Mouse (Mus musculus) heart, postnatal 0 days (tissue): ENCODE data around the gene Tomm20. TPM values are rescaled to one million over a fixed set of nuclear protein-coding genes. Genes with fewer than 3 reads are reported as not detected.

Experiments
- ATAC-seq: fragments of 200-750 bp; cut with Nextera tagmentation; 2 replicates; pipeline ENCODE4 v1.8.0; 2017; ENCODE audit warnings: low read depth, moderate number of reproducible peaks, moderate library complexity; ENCODE audit not compliant: insufficient read depth
- DNase-seq: peaks from one replicate; pipeline ENCODE4 v3.0.0-alpha.2; 2016; ENCODE audit warnings: low spot score
- H3K27ac ChIP-seq: fragments of 300-500 bp; sonication (generic); 2 replicates; pipeline ENCODE4 v1.5.1; 2014; ENCODE audit warnings: low read depth, mild to moderate bottlenecking
- H3K27me3 ChIP-seq: fragments of 300-500 bp; sonication (generic); 2 replicates; pipeline ENCODE4 v1.6.1; 2014; ENCODE audit warnings: low read length, mixed read lengths; ENCODE audit not compliant: control insufficient read depth, insufficient read depth
- H3K36me3 ChIP-seq: fragments of 300-500 bp; sonication (generic); replicated peaks from 2 replicates; pipeline ENCODE4 v1.6.1; 2014; ENCODE audit warnings: low read length, mixed read lengths; ENCODE audit not compliant: control insufficient read depth, insufficient read depth
- H3K4me1 ChIP-seq: fragments of 300-500 bp; sonication (generic); 2 replicates; pipeline ENCODE4 v1.6.1; 2014; ENCODE audit warnings: antibody characterized with exemption; ENCODE audit not compliant: control insufficient read depth, insufficient read depth
- H3K4me2 ChIP-seq: fragments of 300-500 bp; sonication (generic); 2 replicates; pipeline ENCODE4 v1.6.1; 2014; ENCODE audit warnings: low read depth, mild to moderate bottlenecking, low read length, moderate library complexity
- H3K4me3 ChIP-seq: fragments of 300-500 bp; sonication (generic); 2 replicates; pipeline ENCODE4 v1.5.1; 2014; ENCODE audit warnings: low read depth, low read length
- H3K9ac ChIP-seq: fragments of 300-500 bp; sonication (generic); replicated peaks from 2 replicates; pipeline ENCODE4 v1.6.1; 2014; ENCODE audit warnings: low read depth, low read length, mixed read lengths
- H3K9me3 ChIP-seq: fragments of 300-500 bp; sonication (generic); replicated peaks from 2 replicates; pipeline ENCODE4 v1.6.1; 2016; ENCODE audit warnings: low read length; ENCODE audit not compliant: control insufficient read depth
- CTCF ChIP-seq: IDR thresholded peaks from 2 replicates; pipeline ENCODE4 v1.5.1; 2016; ENCODE audit warnings: antibody characterized with exemption, control low read depth, low read depth
- EP300 ChIP-seq: IDR thresholded peaks from 2 replicates; pipeline ENCODE4 v1.6.1; 2016; ENCODE audit warnings: antibody characterized with exemption, low read depth
- WGBS: fragments of 180-500 bp; shearing (Covaris S2); extraction: QIAGEN DNeasy Blood & Tissue Kit; methylation state at CpG from one replicate; pipeline ENCODE4 v1.1.7; 2014; 5-methylcytosine and 5-hydroxymethylcytosine counted together
- polyA plus RNA-seq: library from polyadenylated mRNA; unstranded; fragments of >200 nt; fragmentation: Nextera tagmentation; extraction: Ambion mirVana; gene quantifications from 2 replicates; pipeline ENCODE4 v1.2.1, GENCODE M21; 2015
- total RNA-seq: library from RNA; depleted of rRNA; stranded (reverse); fragments of >200 nt; gene quantifications from 2 replicates; pipeline ENCODE4 v1.2.3, GENCODE M21; 2014; ENCODE audit warnings: low replicate concordance

Tomm20 gene
- total and polyA plus RNA-seq, 2 experiments from 2014 or later = 65.3 to 213 TPM

- peak overlapping the region; percentile 7 for H3K27ac ChIP-seq
- 35% methylated on average over 12 of the region's 12 CpGs for WGBS
Measured at GRCm38 (mm10) chr8:126913241-126914106, 32.2 kb downstream of the Tomm20 start.

DNA sequence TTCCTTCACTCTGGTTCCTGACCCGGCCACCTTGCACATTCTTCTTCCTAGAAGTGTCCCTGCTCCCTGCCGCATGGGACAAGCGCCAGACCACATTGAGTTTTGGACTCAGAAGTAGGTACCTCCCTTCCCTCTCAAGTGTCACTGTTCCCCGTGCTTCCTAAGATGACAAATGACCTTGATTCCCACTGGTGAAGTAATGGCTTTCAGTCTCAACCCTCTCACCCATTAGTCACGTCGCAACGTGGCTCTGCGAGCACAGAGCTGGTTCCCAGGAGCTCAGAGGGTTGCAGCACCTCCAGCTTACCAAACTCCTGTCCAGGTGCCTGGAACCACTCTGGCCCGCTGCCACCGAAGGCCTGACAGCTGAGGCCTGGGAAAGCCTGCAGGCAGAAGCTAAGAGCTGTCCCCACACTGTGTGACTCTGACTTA, 36.3 kb downstream of the Tomm20 start:
- no peaks in the 10 kb centered on the region for H3K9me3 ChIP-seq
- H3K27ac ChIP-seq = no peak overlapping the region
- H3K36me3 ChIP-seq = no peaks in the 10 kb centered on the region
- 0 out of 2 replicates have a peak overlapping the region, but pooled peaks have one; percentile 11 for H3K9ac ChIP-seq
- 50% methylated on average over 10 of the region's 10 CpGs for WGBS
- no peak for DNase-seq
- no peak overlapping the region for H3K4me2 ChIP-seq
- ATAC-seq = no peak
- TF ChIP-seq EP300 = no peak
- H3K4me3 ChIP-seq = no peak overlapping the region
- H3K4me1 ChIP-seq = peaks cover 6% of the 10 kb centered on the region; the same call in 1 of the 2 replicates
- H3K27me3 ChIP-seq = no peaks in the 10 kb centered on the region

More at GRCm38 (mm10) chr8:126913241-126914106, 32.2 kb downstream of the Tomm20 start:
- no peak for TF ChIP-seq CTCF
- TF ChIP-seq EP300 = no peak
- Histone ChIP-seq H3K27me3 (no peaks in the 10 kb centered on the region), H3K4me1 (peaks cover 30% of the 10 kb centered on the region), H3K9me3 (no peaks in the 10 kb centered on the region), H3K4me2 (no peak overlapping the region), H3K4me3 (no peak overlapping the region), H3K9ac (no peak overlapping the region), H3K36me3 (no peaks in the 10 kb centered on the region)
- DNase-seq (no peak), ATAC-seq (peak; percentile 37)

DNA sequence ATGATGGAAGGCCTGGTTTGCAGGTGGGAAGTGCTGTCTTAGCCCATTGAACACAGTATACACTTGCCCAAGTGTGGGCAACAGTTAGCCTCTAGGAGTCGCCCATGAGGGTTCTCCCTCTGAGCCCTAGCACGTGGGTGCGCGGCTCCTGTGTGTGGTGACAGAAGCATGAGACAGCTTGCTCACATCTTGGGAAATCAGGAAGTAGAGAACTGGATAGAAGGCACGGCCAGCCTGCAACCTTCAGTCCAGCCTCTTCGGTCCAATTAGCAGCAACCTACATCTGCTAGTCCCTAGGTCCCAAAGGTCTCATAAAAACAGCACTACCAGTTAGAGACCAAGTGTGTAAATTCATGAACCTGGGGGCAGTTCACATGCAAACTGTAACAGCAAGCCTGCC, 36.8 kb downstream of the Tomm20 start:
- Histone ChIP-seq H3K4me1 (0 out of 2 replicates have a peak, but pooled peaks cover 3% of the 10 kb centered on the region), H3K9ac (no peak overlapping the region), H3K27me3 (no peaks in the 10 kb centered on the region), H3K27ac (no peak overlapping the region), H3K4me2 (no peak overlapping the region), H3K36me3 (no peaks in the 10 kb centered on the region), H3K4me3 (no peak overlapping the region), H3K9me3 (no peaks in the 10 kb centered on the region)
- WGBS = 66% methylated on average over 6 of the region's 6 CpGs
- no peak for ATAC-seq
- TF ChIP-seq CTCF (no peak), EP300 (no peak)
- no peak for DNase-seq

- WGBS = 93% methylated on average over 9 of the region's 9 CpGs
- H3K4me3 ChIP-seq = no peak overlapping the region
- no peak overlapping the region for H3K4me2 ChIP-seq
- 0 out of 2 replicates have a peak, but pooled peaks cover under 1% of the 10 kb centered on the region for H3K4me1 ChIP-seq
- TF ChIP-seq EP300 (no peak), CTCF (no peak)
- H3K9me3 ChIP-seq = no peaks in the 10 kb centered on the region
- H3K27me3 ChIP-seq = no peaks in the 10 kb centered on the region
- no peak for DNase-seq
- no peak overlapping the region for H3K9ac ChIP-seq
- no peaks in the 10 kb centered on the region for H3K36me3 ChIP-seq
- no peak overlapping the region for H3K27ac ChIP-seq
- ATAC-seq = no peak
Measured at GRCm38 (mm10) chr8:126907968-126908367, 37.7 kb downstream of the Tomm20 start.

GRCm38 (mm10) chr8:126907374-126907773, 38.3 kb downstream of the Tomm20 start:
- no peaks in the 10 kb centered on the region for H3K36me3 ChIP-seq
- DNase-seq = no peak
- no peak overlapping the region for H3K4me3 ChIP-seq
- H3K27me3 ChIP-seq = no peaks in the 10 kb centered on the region
- H3K9ac ChIP-seq = no peak overlapping the region
- no peak overlapping the region for H3K4me2 ChIP-seq
- TF ChIP-seq CTCF = no peak
- TF ChIP-seq EP300 = no peak
- no peaks in the 10 kb centered on the region for H3K4me1 ChIP-seq
- ATAC-seq = no peak
- H3K9me3 ChIP-seq = no peaks in the 10 kb centered on the region
- no peak overlapping the region for H3K27ac ChIP-seq
- 80% methylated on average over 3 of the region's 3 CpGs for WGBS

GRCm38 (mm10) chr8:126905387-126905786, 40.3 kb downstream of the Tomm20 start:
- 87% methylated on average over 3 of the region's 3 CpGs for WGBS
- H3K27me3 ChIP-seq = no peaks in the 10 kb centered on the region

More at GRCm38 (mm10) chr8:126905387-126905786, 40.3 kb downstream of the Tomm20 start:
- Histone ChIP-seq H3K4me2 (no peak overlapping the region), H3K9ac (no peak overlapping the region), H3K9me3 (no peaks in the 10 kb centered on the region), H3K4me3 (no peak overlapping the region), H3K4me1 (no peaks in the 10 kb centered on the region), H3K36me3 (no peaks in the 10 kb centered on the region), H3K27ac (no peak overlapping the region)
- DNase-seq = no peak
- peak; percentile 30 for TF ChIP-seq CTCF
- no peak for TF ChIP-seq EP300
- ATAC-seq = no peak
